Mouse (Mus musculus): Measurements from ENCODE around the gene Gm20388. TPM values are rescaled to one million over a fixed set of nuclear protein-coding genes. Genes with fewer than 3 reads are reported as not detected.
"Not testable (repeated sequence)": the region's sequence is repeated elsewhere in the genome, so short reads cannot be mapped to it uniquely, and the experiment has no call there.

The Gm20388 gene
- total RNA-seq, 2 experiments from 2014 or later: 4.4 to 7.8 TPM

- DNase-seq (ENCODE audit: low spot score in 2 of 2): no peak
Measured at GRCm38 (mm10) chr8:123505695-123506094, 3595.1 kb downstream of the Gm20388 start.

GRCm38 (mm10) chr8:123507153-123507552, 3596.5 kb downstream of the Gm20388 start:
- DNase-seq (ENCODE audit: low spot score in 2 of 2): no peak

- DNase-seq (ENCODE audit: low spot score in 2 of 2): no peak
Measured at GRCm38 (mm10) chr8:123510819-123511218, 3600.2 kb downstream of the Gm20388 start.

GRCm38 (mm10) chr8:123514136-123514535, 3603.5 kb downstream of the Gm20388 start:
- no peak for DNase-seq (ENCODE audit: low spot score in 2 of 2)

GRCm38 (mm10) chr8:123514781-123515539, 3604.3 kb downstream of the Gm20388 start, which contains the start of gene Dbndd1:
Dbndd1 (minus strand) TSS chr8:123515463.
- DNase-seq (ENCODE audit: low spot score in 2 of 2): peak; percentile 54 to 62

- DNase-seq (ENCODE audit: low spot score in 2 of 2): peak in 1 of 2 experiments; percentile 33
Measured at GRCm38 (mm10) chr8:123515540-123515897, 3604.9 kb downstream of the Gm20388 start.

- DNase-seq (ENCODE audit: low spot score in 2 of 2): no peak
Measured at GRCm38 (mm10) chr8:123516596-123516995, 3606.0 kb downstream of the Gm20388 start.

- DNase-seq (ENCODE audit: low spot score in 2 of 2): no peak
Measured at GRCm38 (mm10) chr8:123518172-123518571, 3607.5 kb downstream of the Gm20388 start.

- peak; percentile 87 to 90 for DNase-seq (ENCODE audit: low spot score in 2 of 2)
Measured at GRCm38 (mm10) chr8:123518667-123519066, 3608.0 kb downstream of the Gm20388 start, which contains the start of gene Gas8. Gas8 (plus strand) TSS chr8:123518834.

GRCm38 (mm10) chr8:123520048-123520447, 3609.4 kb downstream of the Gm20388 start:
- DNase-seq (ENCODE audit: low spot score in 2 of 2): not testable (repeated sequence)

- DNase-seq (ENCODE audit: low spot score in 2 of 2): peak in 1 of 2 experiments; percentile 38
Measured at GRCm38 (mm10) chr8:123527720-123528489, 3617.3 kb downstream of the Gm20388 start.

- DNase-seq (ENCODE audit: low spot score in 2 of 2): no peak
Measured at GRCm38 (mm10) chr8:123536242-123536989, 3625.8 kb downstream of the Gm20388 start.

- no peak for DNase-seq (ENCODE audit: low spot score in 2 of 2)
Measured at GRCm38 (mm10) chr8:123536990-123537380, 3626.3 kb downstream of the Gm20388 start.

- DNase-seq (ENCODE audit: low spot score in 2 of 2): not testable (repeated sequence)
Measured at GRCm38 (mm10) chr8:123537641-123538040, 3627.0 kb downstream of the Gm20388 start.

GRCm38 (mm10) chr8:123564221-123564620, 3653.6 kb downstream of the Gm20388 start:
- not testable (repeated sequence) for DNase-seq (ENCODE audit: low spot score in 2 of 2)

- DNase-seq (ENCODE audit: low spot score in 2 of 2): peak in 1 of 2 experiments; percentile 1
Measured at GRCm38 (mm10) chr8:123575386-123575785, 3664.7 kb downstream of the Gm20388 start.

GRCm38 (mm10) chr8:123600666-123601172, 3690.1 kb downstream of the Gm20388 start:
- peak in 1 of 2 experiments; percentile 3 for DNase-seq (ENCODE audit: low spot score in 2 of 2)

- not testable (repeated sequence) for DNase-seq (ENCODE audit: low spot score in 2 of 2)
Measured at GRCm38 (mm10) chr8:123601457-123601856, 3690.8 kb downstream of the Gm20388 start.

- peak in 1 of 2 experiments; percentile 0 for DNase-seq (ENCODE audit: low spot score in 2 of 2)
Measured at GRCm38 (mm10) chr8:123612652-123613051, 3702.0 kb downstream of the Gm20388 start.

- not testable (repeated sequence) for DNase-seq (ENCODE audit: low spot score in 2 of 2)
Measured at GRCm38 (mm10) chr8:123623523-123623922, 3712.9 kb downstream of the Gm20388 start.

GRCm38 (mm10) chr8:123624274-123624673, 3713.6 kb downstream of the Gm20388 start:
- no peak for DNase-seq (ENCODE audit: low spot score in 2 of 2)
